Mouse (Mus musculus) erythroblast, embryonic 14.5 days (primary cell): ENCODE data around the gene 9130409I23Rik. TPM values are rescaled to one million over a fixed set of nuclear protein-coding genes. Genes with fewer than 3 reads are reported as not detected.

Source experiments
- H3K27me3 ChIP-seq: 2 replicates; pipeline ENCODE4 v1.6.1; 2012; ENCODE audit warnings: inconsistent platforms; ENCODE audit not compliant: control insufficient read depth
- H3K36me3 ChIP-seq: 2 replicates; pipeline ENCODE4 v1.6.1; 2012; ENCODE audit warnings: mild to moderate bottlenecking, inconsistent platforms; ENCODE audit not compliant: control insufficient read depth
- H3K4me1 ChIP-seq: 2 replicates; pipeline ENCODE4 v1.6.1; 2012; ENCODE audit warnings: inconsistent platforms; ENCODE audit not compliant: control insufficient read depth
- H3K4me3 ChIP-seq: replicated peaks from 2 replicates; pipeline ENCODE3; 2012; ENCODE audit warnings: moderate library complexity, mild to moderate bottlenecking, inconsistent platforms
- H3K9me3 ChIP-seq: 2 replicates; pipeline ENCODE4 v1.6.1; 2012; ENCODE audit warnings: low read length, inconsistent platforms, mixed read lengths; ENCODE audit not compliant: control insufficient read depth
- GATA1 ChIP-seq: IDR thresholded peaks from 2 replicates; pipeline ENCODE4 v1.6.1; 2012; ENCODE audit warnings: low read length, inconsistent platforms, mixed read lengths
- TAL1 ChIP-seq: IDR thresholded peaks from 3 replicates; pipeline ENCODE4 v1.6.1; 2012; ENCODE audit warnings: low read length, inconsistent platforms, mixed read lengths
- polyA plus RNA-seq: library from polyadenylated mRNA; stranded (reverse); fragments of >175 nt; gene quantifications from 2 replicates; pipeline ENCODE4 v1.2.3, GENCODE M21; 2012

Gene 9130409I23Rik
- polyA plus RNA-seq, 1 experiment = not detected

- no peak for TF ChIP-seq TAL1
- no peaks in the 10 kb centered on the region for H3K36me3 ChIP-seq
Measured at GRCm38 (mm10) chr1:181011601-181012000, 39.4 kb upstream of the 9130409I23Rik start.

GRCm38 (mm10) chr1:181012416-181012815 is 38.6 kb upstream of the 9130409I23Rik start:
- H3K27me3 ChIP-seq = peaks cover 42% of the 10 kb centered on the region
- H3K4me3 ChIP-seq = no peak overlapping the region
- TF ChIP-seq TAL1 = no peak
- TF ChIP-seq GATA1 = no peak
- H3K36me3 ChIP-seq = no peaks in the 10 kb centered on the region
- no peaks in the 10 kb centered on the region for H3K9me3 ChIP-seq
- H3K4me1 ChIP-seq = peaks cover 10% of the 10 kb centered on the region

More at GRCm38 (mm10) chr1:181011601-181012000, 39.4 kb upstream of the 9130409I23Rik start:
- Histone ChIP-seq H3K4me1 (peaks cover 3% of the 10 kb centered on the region), H3K4me3 (no peak overlapping the region), H3K9me3 (no peaks in the 10 kb centered on the region), H3K27me3 (peaks cover 35% of the 10 kb centered on the region)

- H3K27me3 ChIP-seq = peaks cover 52% of the 10 kb centered on the region
- peaks cover 12% of the 10 kb centered on the region for H3K4me1 ChIP-seq
Measured at GRCm38 (mm10) chr1:181013446-181013845, 37.6 kb upstream of the 9130409I23Rik start.

DNA sequence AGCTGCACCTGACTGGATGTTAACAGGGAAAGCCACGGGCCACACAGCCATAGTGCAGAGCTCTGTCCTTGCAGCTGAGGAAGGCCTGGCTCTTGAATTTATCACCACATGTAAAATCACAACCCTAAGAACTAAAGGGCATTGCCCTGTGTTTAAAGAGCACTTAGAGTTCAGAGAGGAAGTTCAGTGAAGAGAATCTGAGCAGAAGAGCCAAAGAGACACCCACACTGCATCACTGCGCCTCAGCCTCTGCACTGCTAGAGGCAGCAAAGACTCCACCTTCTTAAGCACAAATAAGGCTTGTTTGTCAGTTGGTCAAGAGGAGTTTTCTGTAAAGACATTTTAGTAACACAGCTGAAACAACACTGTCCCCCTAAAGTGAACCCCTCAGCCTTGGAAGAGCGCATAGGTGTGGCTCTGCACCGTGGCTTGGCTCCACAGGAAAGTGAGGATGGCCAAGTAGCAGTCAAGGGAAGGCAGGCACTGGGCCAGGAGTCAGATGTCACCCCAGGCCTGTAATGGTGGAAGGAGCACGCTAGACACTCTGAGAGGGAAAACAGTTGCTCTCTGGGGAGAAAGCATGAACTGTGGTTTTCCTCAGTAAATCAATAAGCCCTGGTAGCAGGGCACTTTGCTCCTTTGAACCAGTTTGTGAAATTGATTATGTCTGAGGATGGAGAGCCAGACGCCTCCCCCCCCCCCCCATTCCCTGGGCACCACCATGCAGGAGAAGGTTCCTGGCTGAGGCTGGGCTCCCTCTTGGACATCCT is 36.1 kb upstream of the 9130409I23Rik start:
- no peaks in the 10 kb centered on the region for H3K9me3 ChIP-seq
- H3K4me1 ChIP-seq = peaks cover 11% of the 10 kb centered on the region
- H3K36me3 ChIP-seq = no peaks in the 10 kb centered on the region
- TF ChIP-seq TAL1 (no peak), GATA1 (no peak)
- peaks cover 55% of the 10 kb centered on the region for H3K27me3 ChIP-seq
- no peak overlapping the region for H3K4me3 ChIP-seq

More at GRCm38 (mm10) chr1:181013446-181013845, 37.6 kb upstream of the 9130409I23Rik start:
- no peaks in the 10 kb centered on the region for H3K9me3 ChIP-seq
- no peaks in the 10 kb centered on the region for H3K36me3 ChIP-seq
- no peak for TF ChIP-seq GATA1
- TF ChIP-seq TAL1 = no peak
- H3K4me3 ChIP-seq = no peak overlapping the region

GRCm38 (mm10) chr1:181015558-181015957 is 35.5 kb upstream of the 9130409I23Rik start:
- no peak for TF ChIP-seq TAL1
- no peak for TF ChIP-seq GATA1
- H3K27me3 ChIP-seq = peaks cover 55% of the 10 kb centered on the region

GRCm38 (mm10) chr1:181016045-181016444 is 35.0 kb upstream of the 9130409I23Rik start:
- Histone ChIP-seq H3K36me3 (no peaks in the 10 kb centered on the region), H3K9me3 (no peaks in the 10 kb centered on the region), H3K4me3 (no peak overlapping the region), H3K4me1 (peaks cover 11% of the 10 kb centered on the region), H3K27me3 (peaks cover 55% of the 10 kb centered on the region)
- TF ChIP-seq TAL1 = no peak
- no peak for TF ChIP-seq GATA1

More at GRCm38 (mm10) chr1:181015558-181015957, 35.5 kb upstream of the 9130409I23Rik start:
- Histone ChIP-seq H3K36me3 (no peaks in the 10 kb centered on the region), H3K4me3 (no peak overlapping the region), H3K9me3 (no peaks in the 10 kb centered on the region), H3K4me1 (peaks cover 11% of the 10 kb centered on the region)

- H3K9me3 ChIP-seq = no peaks in the 10 kb centered on the region
- H3K4me1 ChIP-seq = peaks cover 11% of the 10 kb centered on the region
- TF ChIP-seq GATA1 (no peak), TAL1 (no peak)
- H3K36me3 ChIP-seq = no peaks in the 10 kb centered on the region
- no peak overlapping the region for H3K4me3 ChIP-seq
- peaks cover 59% of the 10 kb centered on the region for H3K27me3 ChIP-seq
Measured at GRCm38 (mm10) chr1:181016532-181017131, 34.4 kb upstream of the 9130409I23Rik start.

DNA sequence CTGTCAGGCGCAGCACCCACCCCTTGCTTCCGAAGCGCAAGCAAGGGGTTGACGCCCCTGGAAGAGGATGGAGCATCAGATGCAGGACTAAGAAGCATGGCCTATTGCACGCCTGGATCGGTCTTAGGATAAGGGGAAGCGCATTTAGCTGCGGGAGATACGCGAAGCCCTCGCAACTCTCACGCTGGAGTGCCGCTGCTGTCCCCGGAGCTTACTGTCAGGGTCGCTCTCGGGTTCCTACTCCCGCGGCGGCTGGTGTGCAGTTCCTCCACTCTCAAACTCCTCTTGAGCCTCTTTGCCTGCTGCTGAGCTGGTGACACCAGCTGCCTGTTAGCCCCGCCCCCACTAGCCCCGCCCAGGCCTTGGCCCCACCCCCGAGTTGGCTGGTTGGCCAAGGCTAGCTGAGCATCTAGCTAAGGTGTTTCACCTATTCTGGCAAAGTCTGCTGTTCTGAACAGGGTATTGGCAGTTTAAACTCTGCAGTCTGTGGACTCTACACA is 33.8 kb upstream of the 9130409I23Rik start:
- peaks cover 13% of the 10 kb centered on the region for H3K4me1 ChIP-seq
- H3K4me3 ChIP-seq = peak overlapping the region; percentile 51
- H3K36me3 ChIP-seq = no peaks in the 10 kb centered on the region
- TF ChIP-seq GATA1 = no peak
- no peak for TF ChIP-seq TAL1
- H3K9me3 ChIP-seq = no peaks in the 10 kb centered on the region
- H3K27me3 ChIP-seq = peaks cover 59% of the 10 kb centered on the region

- Histone ChIP-seq H3K4me3 (no peak overlapping the region), H3K4me1 (peaks cover 14% of the 10 kb centered on the region), H3K36me3 (no peaks in the 10 kb centered on the region), H3K27me3 (peaks cover 55% of the 10 kb centered on the region), H3K9me3 (no peaks in the 10 kb centered on the region)
- TF ChIP-seq GATA1 = no peak
- TF ChIP-seq TAL1 = no peak
Measured at GRCm38 (mm10) chr1:181017890-181018420, 33.1 kb upstream of the 9130409I23Rik start.
